Mouse (Mus musculus): ENCODE results near the gene Xylt2. TPM values are rescaled to one million over a fixed set of nuclear protein-coding genes. Genes with fewer than 3 reads are reported as not detected.

The Xylt2 gene
- 12.5 and 14.2 TPM in 2 replicates for polyA plus RNA-seq (2012)

GRCm38 (mm10) chr11:94676754-94677606, at the start of gene Xylt2:
Gene Xylt2 (minus strand): TSS chr11:94677515.

GRCm38 (mm10) chr11:94704472-94704871, 27.2 kb upstream of the Xylt2 start, which contains the start of gene Gm11541:
Gene Gm11541 (minus strand): TSS chr11:94704499.

GRCm38 (mm10) chr11:94653663-94654436, 23.5 kb downstream of the Xylt2 start, which contains the start of the genes Mrpl27 and Eme1:
Gene Mrpl27 (plus strand): TSS chr11:94653767.
Gene Eme1 (minus strand): TSS chr11:94653964.

GRCm38 (mm10) chr11:94629199-94629883, 48.0 kb downstream of the Xylt2 start, which contains the start of gene Lrrc59:
Gene Lrrc59 (plus strand): TSS chr11:94629767.

Other genes starting within 250 kb of the Xylt2 start
- 0.78 and 0.82 TPM in 2 replicates for gene Cacna1g, start 203.3 kb downstream of the Xylt2 start, polyA plus RNA-seq (2012)
- gene Spata20, start 191.3 kb downstream of the Xylt2 start, polyA plus RNA-seq (2012), result not detected in 2 replicates
- gene Epn3, start 177.5 kb downstream of the Xylt2 start, polyA plus RNA-seq (2012), result 0.02 and 0.05 TPM in 2 replicates
- 0.34 and 0.36 TPM in 2 replicates for gene Mycbpap, start 155.8 kb downstream of the Xylt2 start, polyA plus RNA-seq (2012)
- 4.1 and 7.2 TPM in 2 replicates for gene Rsad1, start 128.3 kb downstream of the Xylt2 start, polyA plus RNA-seq (2012)
- gene Chad, start 112.5 kb downstream of the Xylt2 start, polyA plus RNA-seq (2012), result 0.69 and 0.91 TPM in 2 replicates
- gene Acsf2, start 75.6 kb downstream of the Xylt2 start, polyA plus RNA-seq (2012), result 27.1 and 40.1 TPM in 2 replicates
- 158 and 177 TPM in 2 replicates for gene Lrrc59, start 47.7 kb downstream of the Xylt2 start, polyA plus RNA-seq (2012)
- gene Mrpl27, start 23.7 kb downstream of the Xylt2 start, polyA plus RNA-seq (2012), result 63.3 and 70.0 TPM in 2 replicates
- 9.7 and 9.8 TPM in 2 replicates for gene Eme1, start 23.6 kb downstream of the Xylt2 start, polyA plus RNA-seq (2012)
- gene Gm11541, start 27.0 kb upstream of the Xylt2 start, polyA plus RNA-seq (2012), result not detected in 2 replicates
- 0.04 TPM in 1 of 2 replicates, not detected in the other for gene Cdc34b, start 64.3 kb upstream of the Xylt2 start, polyA plus RNA-seq (2012)
- gene Tmem92, start 105.2 kb upstream of the Xylt2 start, polyA plus RNA-seq (2012), result not detected in 2 replicates